Mouse (Mus musculus) kidney, embryonic 15.5 days (tissue): ENCODE results near the gene Chrnb2. TPM values are rescaled to one million over a fixed set of nuclear protein-coding genes. Genes with fewer than 3 reads are reported as not detected.
A peak's percentile ranks its signal among the peaks of the same experiment; 100 is the strongest.
"Not testable (repeated sequence)": the region's sequence is repeated elsewhere in the genome, so short reads cannot be mapped to it uniquely, and the experiment has no call there.

Experiments used
- ATAC-seq: fragments of 200-750 bp; cut with Nextera tagmentation; replicated peaks from 2 replicates; pipeline ENCODE4 v1.8.0; 2017; ENCODE audit warnings: moderate TSS enrichment; ENCODE audit not compliant: low FRiP score
- H3K27ac ChIP-seq: fragments of 300-500 bp; sonication (generic); 2 replicates; pipeline ENCODE4 v1.5.1; 2015; ENCODE audit warnings: mild to moderate bottlenecking, inconsistent platforms
- H3K27me3 ChIP-seq: fragments of 300-500 bp; sonication (generic); 2 replicates; pipeline ENCODE4 v1.6.1; 2015; ENCODE audit warnings: inconsistent platforms
- H3K36me3 ChIP-seq: fragments of 300-500 bp; sonication (generic); 2 replicates; pipeline ENCODE4 v1.6.1; 2015; ENCODE audit warnings: inconsistent platforms
- H3K4me1 ChIP-seq: fragments of 300-500 bp; sonication (generic); 2 replicates; pipeline ENCODE4 v1.6.1; 2015; ENCODE audit warnings: inconsistent platforms
- H3K4me2 ChIP-seq: fragments of 300-500 bp; sonication (generic); 2 replicates; pipeline ENCODE4 v1.6.1; 2015; ENCODE audit warnings: moderate library complexity, mild to moderate bottlenecking, inconsistent platforms
- H3K4me3 ChIP-seq: fragments of 300-500 bp; sonication (generic); replicated peaks from 2 replicates; pipeline ENCODE4 v1.5.1; 2015; ENCODE audit warnings: mild to moderate bottlenecking, inconsistent platforms
- H3K9ac ChIP-seq: fragments of 300-500 bp; sonication (generic); 2 replicates; pipeline ENCODE4 v1.6.1; 2015; ENCODE audit warnings: mild to moderate bottlenecking, inconsistent platforms
- H3K9me3 ChIP-seq: fragments of 300-500 bp; sonication (generic); replicated peaks from 2 replicates; pipeline ENCODE4 v1.6.1; 2016; ENCODE audit warnings: inconsistent platforms
- WGBS: fragments of 180-500 bp; shearing (Covaris S2); methylation state at CpG from one replicate; pipeline ENCODE4 v1.1.7; 2015; ENCODE audit warnings: mixed read lengths; 5-methylcytosine and 5-hydroxymethylcytosine counted together
- polyA plus RNA-seq: library from polyadenylated mRNA; unstranded; fragments of >200 nt; fragmentation: Nextera tagmentation; extraction: Ambion mirVana; gene quantifications from 2 replicates; pipeline ENCODE4 v1.2.1, GENCODE M21; 2015

Gene Chrnb2
- polyA plus RNA-seq, 1 experiment from 2014 or later = 0.75 TPM

GRCm38 (mm10) chr3:89800078-89800477, 35.6 kb upstream of the Chrnb2 start:
- H3K27ac ChIP-seq, H3K4me2 ChIP-seq, H3K36me3 ChIP-seq, H3K9me3 ChIP-seq, H3K4me3 ChIP-seq, ATAC-seq, H3K27me3 ChIP-seq, H3K9ac ChIP-seq, H3K4me1 ChIP-seq: not testable (repeated sequence)
- WGBS = 53% methylated on average over 3 of the region's 3 CpGs

GRCm38 (mm10) chr3:89799476-89799875, 35.0 kb upstream of the Chrnb2 start:
- peak overlapping the region; percentile 52 for H3K4me2 ChIP-seq
- peaks cover 4% of the 10 kb centered on the region for H3K4me1 ChIP-seq
- H3K9ac ChIP-seq = 0 out of 2 replicates have a peak overlapping the region, but pooled peaks have one; percentile 7
- no peak overlapping the region for H3K4me3 ChIP-seq
- H3K9me3 ChIP-seq = no peaks in the 10 kb centered on the region
- no peak for ATAC-seq
- H3K27me3 ChIP-seq = no peaks in the 10 kb centered on the region
- no peaks in the 10 kb centered on the region for H3K36me3 ChIP-seq
- 5% methylated on average over 13 of the region's 13 CpGs for WGBS
- H3K27ac ChIP-seq = no peak overlapping the region

- peaks cover 4% of the 10 kb centered on the region for H3K4me1 ChIP-seq
- no peaks in the 10 kb centered on the region for H3K9me3 ChIP-seq
- no peaks in the 10 kb centered on the region for H3K27me3 ChIP-seq
- no peak overlapping the region for H3K9ac ChIP-seq
- ATAC-seq = no peak
- H3K36me3 ChIP-seq = no peaks in the 10 kb centered on the region
- H3K4me2 ChIP-seq = no peak overlapping the region
- 82% methylated on average over 3 of the region's 3 CpGs for WGBS
- H3K27ac ChIP-seq = no peak overlapping the region
- H3K4me3 ChIP-seq = no peak overlapping the region
Measured at GRCm38 (mm10) chr3:89798518-89798917, 34.1 kb upstream of the Chrnb2 start.

GRCm38 (mm10) chr3:89796358-89796757, 31.9 kb upstream of the Chrnb2 start:
- no peaks in the 10 kb centered on the region for H3K36me3 ChIP-seq
- H3K27me3 ChIP-seq = no peaks in the 10 kb centered on the region
- ATAC-seq = no peak
- no peak overlapping the region for H3K9ac ChIP-seq
- H3K4me2 ChIP-seq = no peak overlapping the region
- 35% methylated on average over 4 of the region's 4 CpGs for WGBS
- peaks cover 4% of the 10 kb centered on the region for H3K4me1 ChIP-seq
- H3K27ac ChIP-seq = no peak overlapping the region
- no peak overlapping the region for H3K4me3 ChIP-seq
- no peaks in the 10 kb centered on the region for H3K9me3 ChIP-seq

- no peak for ATAC-seq
- Histone ChIP-seq H3K4me2 (no peak overlapping the region), H3K4me1 (peaks cover 4% of the 10 kb centered on the region), H3K36me3 (no peaks in the 10 kb centered on the region), H3K9ac (no peak overlapping the region), H3K9me3 (no peaks in the 10 kb centered on the region), H3K4me3 (no peak overlapping the region), H3K27me3 (no peaks in the 10 kb centered on the region), H3K27ac (no peak overlapping the region)
- 78% methylated on average over 5 of the region's 5 CpGs for WGBS
Measured at GRCm38 (mm10) chr3:89795746-89796145, 31.3 kb upstream of the Chrnb2 start.

GRCm38 (mm10) chr3:89794616-89795015, 30.2 kb upstream of the Chrnb2 start:
- H3K4me3 ChIP-seq = no peak overlapping the region
- WGBS = 64% methylated on average over 2 of the region's 2 CpGs
- no peak for ATAC-seq

GRCm38 (mm10) chr3:89788680-89789352, 24.4 kb upstream of the Chrnb2 start:
- Histone ChIP-seq H3K4me1 (peaks cover 4% of the 10 kb centered on the region; the same call in 1 of the 2 replicates), H3K9ac (no peak overlapping the region), H3K4me3 (no peak overlapping the region), H3K27me3 (no peaks in the 10 kb centered on the region), H3K4me2 (no peak overlapping the region), H3K9me3 (no peaks in the 10 kb centered on the region), H3K27ac (no peak overlapping the region), H3K36me3 (no peaks in the 10 kb centered on the region; the same call in 1 of the 2 replicates)
- no peak for ATAC-seq
- 83% methylated on average over 16 of the region's 16 CpGs for WGBS

More at GRCm38 (mm10) chr3:89794616-89795015, 30.2 kb upstream of the Chrnb2 start:
- Histone ChIP-seq H3K9ac (no peak overlapping the region), H3K9me3 (no peaks in the 10 kb centered on the region), H3K36me3 (no peaks in the 10 kb centered on the region), H3K27ac (no peak overlapping the region), H3K4me1 (peaks cover 3% of the 10 kb centered on the region), H3K27me3 (no peaks in the 10 kb centered on the region), H3K4me2 (no peak overlapping the region)

GRCm38 (mm10) chr3:89786275-89786674, 21.8 kb upstream of the Chrnb2 start:
- Histone ChIP-seq H3K9ac (no peak overlapping the region), H3K4me3 (no peak overlapping the region), H3K4me2 (no peak overlapping the region), H3K36me3 (peaks cover 25% of the 10 kb centered on the region), H3K27ac (no peak overlapping the region), H3K4me1 (peaks cover 4% of the 10 kb centered on the region; the same call in 1 of the 2 replicates), H3K27me3 (no peaks in the 10 kb centered on the region), H3K9me3 (no peaks in the 10 kb centered on the region)
- 77% methylated on average over 6 of the region's 6 CpGs for WGBS
- no peak for ATAC-seq

GRCm38 (mm10) chr3:89784991-89785753, 20.7 kb upstream of the Chrnb2 start:
- Histone ChIP-seq H3K9me3 (no peaks in the 10 kb centered on the region), H3K36me3 (peaks cover 36% of the 10 kb centered on the region), H3K27ac (no peak overlapping the region), H3K9ac (no peak overlapping the region), H3K4me2 (no peak overlapping the region), H3K27me3 (no peaks in the 10 kb centered on the region), H3K4me1 (peaks cover 4% of the 10 kb centered on the region; the same call in 1 of the 2 replicates), H3K4me3 (no peak overlapping the region)
- ATAC-seq = peak; percentile 66; the same call in 1 of the 2 replicates
- 16% methylated on average over 11 of the region's 11 CpGs for WGBS

GRCm38 (mm10) chr3:89781640-89782039, 17.2 kb upstream of the Chrnb2 start:
- no peak overlapping the region for H3K4me3 ChIP-seq
- no peak overlapping the region for H3K27ac ChIP-seq
- WGBS = 85% methylated on average over 5 of the region's 5 CpGs
- H3K36me3 ChIP-seq = peaks cover 72% of the 10 kb centered on the region
- no peak overlapping the region for H3K9ac ChIP-seq
- H3K4me1 ChIP-seq = peaks cover 4% of the 10 kb centered on the region; the same call in 1 of the 2 replicates
- ATAC-seq = no peak
- no peaks in the 10 kb centered on the region for H3K9me3 ChIP-seq
- H3K27me3 ChIP-seq = no peaks in the 10 kb centered on the region
- no peak overlapping the region for H3K4me2 ChIP-seq

- Histone ChIP-seq H3K4me2 (no peak overlapping the region), H3K4me1 (peaks cover 11% of the 10 kb centered on the region), H3K9me3 (no peaks in the 10 kb centered on the region), H3K9ac (no peak overlapping the region), H3K4me3 (no peak overlapping the region), H3K27ac (no peak overlapping the region), H3K27me3 (no peaks in the 10 kb centered on the region), H3K36me3 (peaks cover 84% of the 10 kb centered on the region)
- WGBS = 87% methylated on average over 4 of the region's 4 CpGs
- no peak for ATAC-seq
Measured at GRCm38 (mm10) chr3:89780102-89780501, 15.7 kb upstream of the Chrnb2 start.

GRCm38 (mm10) chr3:89776001-89776400, 11.6 kb upstream of the Chrnb2 start:
- Histone ChIP-seq H3K27me3 (no peaks in the 10 kb centered on the region), H3K4me1 (peaks cover 33% of the 10 kb centered on the region), H3K9ac (no peak overlapping the region), H3K36me3 (peaks cover 56% of the 10 kb centered on the region), H3K9me3 (no peaks in the 10 kb centered on the region), H3K4me2 (peak overlapping the region; percentile 86; the same call in 1 of the 2 replicates), H3K27ac (no peak overlapping the region), H3K4me3 (no peak overlapping the region)
- ATAC-seq = no peak
- 81% methylated on average over 4 of the region's 4 CpGs for WGBS
